Mouse (Mus musculus) ES-E14 (cell line): ENCODE measurements around the gene Desi1.

Experiments
- CHD2 ChIP-seq: IDR thresholded peaks from 2 replicates; pipeline ENCODE4 v1.6.1; 2014; ENCODE audit warnings: mild to moderate bottlenecking, low read depth, low read length, inconsistent platforms
- MAFK ChIP-seq: IDR thresholded peaks from 2 replicates; pipeline ENCODE4 v1.6.1; 2014; ENCODE audit warnings: mild to moderate bottlenecking, low read depth, low read length, inconsistent platforms; ENCODE audit not compliant: insufficient read depth
- ZC3H11A ChIP-seq: IDR thresholded peaks from 2 replicates; pipeline ENCODE4 v1.6.1; 2012; ENCODE audit warnings: low read depth, mild to moderate bottlenecking, inconsistent platforms, low read length, borderline replicate concordance

GRCm38 (mm10) chr15:82019288-82019687 is 14.4 kb downstream of the Desi1 start:
- TF ChIP-seq ZC3H11A (no peak), CHD2 (no peak), MAFK (no peak)
